Mouse (Mus musculus): ENCODE results near the gene Wdr92. TPM values are rescaled to one million over a fixed set of nuclear protein-coding genes. Genes with fewer than 3 reads are reported as not detected.

The Wdr92 gene
- polyA plus RNA-seq, 1 experiment from 2014 or later, result 31.0 TPM

DNA sequence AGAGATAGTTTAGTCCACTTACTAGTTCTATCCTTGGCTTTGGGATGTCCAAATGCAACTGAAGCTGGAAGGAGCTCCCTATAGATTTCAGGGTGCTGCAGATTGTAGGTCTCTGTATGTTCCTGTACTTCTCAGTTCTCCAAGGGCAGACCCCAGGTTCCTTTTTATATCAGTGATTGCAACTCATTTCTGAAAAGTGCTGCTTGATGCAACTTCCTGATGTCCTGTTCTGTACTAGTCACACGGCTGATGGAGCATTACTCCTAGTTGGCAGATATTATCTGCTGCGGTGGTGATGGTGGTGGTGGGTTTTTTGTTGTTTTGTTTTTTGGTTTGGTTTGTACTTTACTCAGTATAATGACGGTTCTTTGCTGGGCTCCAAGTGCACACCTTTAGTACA is 1.2 kb upstream of the Wdr92 start:
- no peak overlapping the region for H3K4me3 ChIP-seq
- DNase-seq (ENCODE audit: low spot score), result no peak

DNA sequence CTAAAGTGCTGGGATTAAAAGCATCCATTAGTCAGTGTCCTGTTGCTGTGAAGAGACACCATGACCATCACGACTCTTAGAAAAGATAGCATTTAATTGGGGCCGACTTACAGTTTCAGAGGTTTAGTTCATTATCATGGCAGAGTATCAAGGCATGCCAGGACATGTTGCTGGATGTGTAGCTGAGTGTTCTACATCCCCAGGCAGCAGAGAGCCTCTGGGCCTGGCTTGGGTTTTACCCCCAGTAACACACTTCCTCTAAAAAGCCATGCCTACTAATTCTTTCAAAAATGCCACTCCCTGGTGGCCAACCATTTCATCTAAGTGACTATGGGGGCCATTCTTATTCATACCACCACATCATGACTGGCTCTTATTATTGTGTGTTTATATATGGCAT is 1.3 kb downstream of the Wdr92 start:
- H3K36me3 ChIP-seq, result peaks cover 7% of the 10 kb centered on the region; the same call in 1 of the 2 replicates
- 91% methylated on average over 2 of the region's 2 CpGs for WGBS

More for the DNA sequence above, 1.2 kb upstream of the Wdr92 start:
- Histone ChIP-seq H3K9me3 (replicated peaks) (peaks cover 4% of the 10 kb centered on the region; the same call in 1 of the 2 replicates), H3K4me1 (no peaks in the 10 kb centered on the region), H3K27ac (replicated peaks) (no peak overlapping the region), H3K27me3 (ENCODE audit: low read depth, poor library complexity, severe bottlenecking) (no peaks in the 10 kb centered on the region), H3K36me3 (peaks cover 7% of the 10 kb centered on the region)
- 92% methylated on average over 3 of the region's 3 CpGs for WGBS

DNA sequence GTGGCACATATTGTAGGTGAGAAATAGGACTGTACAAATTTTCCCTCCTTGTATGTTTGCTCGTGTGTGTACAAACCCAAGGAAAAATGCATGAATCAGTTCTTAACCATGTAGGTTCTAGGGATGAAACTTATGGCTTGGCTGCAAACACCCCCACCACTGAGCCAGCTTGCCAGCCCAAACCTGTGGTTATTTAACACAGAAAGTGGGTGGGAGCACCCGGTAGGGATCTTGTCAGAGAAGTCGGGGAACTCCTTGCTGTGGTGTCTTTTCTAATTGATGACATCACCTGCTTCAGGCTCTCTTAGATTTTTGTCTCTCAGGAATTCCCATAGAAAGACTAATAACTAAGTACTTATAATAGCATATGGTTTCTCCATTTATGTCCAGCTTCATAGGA is 5.7 kb downstream of the Wdr92 start:
- Histone ChIP-seq H3K27me3 (ENCODE audit: low read depth, poor library complexity, severe bottlenecking) (no peaks in the 10 kb centered on the region), H3K4me1 (peaks cover 20% of the 10 kb centered on the region), H3K36me3 (peaks cover 7% of the 10 kb centered on the region; the same call in 1 of the 2 replicates), H3K9me3 (replicated peaks) (no peaks in the 10 kb centered on the region), H3K27ac (replicated peaks) (no peak overlapping the region), H3K4me3 (no peak overlapping the region)
- no peak for DNase-seq (ENCODE audit: low spot score)
- WGBS, result 90% methylated on average over 3 of the region's 3 CpGs

More for the DNA sequence above, 1.3 kb downstream of the Wdr92 start:
- Histone ChIP-seq H3K27me3 (ENCODE audit: low read depth, poor library complexity, severe bottlenecking) (no peaks in the 10 kb centered on the region), H3K4me3 (no peak overlapping the region), H3K27ac (replicated peaks) (no peak overlapping the region), H3K4me1 (peaks cover 3% of the 10 kb centered on the region; the same call in 1 of the 2 replicates), H3K9me3 (replicated peaks) (no peaks in the 10 kb centered on the region)
- no peak for DNase-seq (ENCODE audit: low spot score)

DNA sequence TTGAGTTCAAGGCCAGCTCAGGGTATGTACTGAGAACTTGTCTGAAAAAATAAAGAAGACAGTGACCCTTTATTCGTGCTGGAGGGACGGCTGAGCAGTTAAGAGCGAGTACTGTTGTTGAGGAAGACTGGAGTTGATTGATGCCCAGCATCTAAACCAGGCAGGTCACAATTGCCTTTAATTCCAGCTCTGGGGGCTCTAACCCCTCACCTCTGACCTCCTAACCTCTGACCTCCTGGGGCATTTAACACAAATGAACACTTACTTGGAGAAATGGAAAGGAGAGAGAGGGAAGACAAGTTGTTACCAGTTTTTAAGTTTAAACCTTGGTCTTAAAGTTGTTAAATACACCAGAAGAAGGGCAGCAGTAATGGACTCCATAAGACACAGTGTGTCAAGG is 6.9 kb downstream of the Wdr92 start:
- no peak overlapping the region for H3K27ac ChIP-seq (replicated peaks)
- H3K27me3 ChIP-seq (ENCODE audit: low read depth, poor library complexity, severe bottlenecking), result no peaks in the 10 kb centered on the region
- WGBS, result 40% methylated on average over 3 of the region's 3 CpGs
- peaks cover 2% of the 10 kb centered on the region for H3K36me3 ChIP-seq
- peaks cover 22% of the 10 kb centered on the region for H3K4me1 ChIP-seq
- DNase-seq (ENCODE audit: low spot score), result no peak
- H3K4me3 ChIP-seq, result no peak overlapping the region
- H3K9me3 ChIP-seq (replicated peaks), result no peaks in the 10 kb centered on the region

DNA sequence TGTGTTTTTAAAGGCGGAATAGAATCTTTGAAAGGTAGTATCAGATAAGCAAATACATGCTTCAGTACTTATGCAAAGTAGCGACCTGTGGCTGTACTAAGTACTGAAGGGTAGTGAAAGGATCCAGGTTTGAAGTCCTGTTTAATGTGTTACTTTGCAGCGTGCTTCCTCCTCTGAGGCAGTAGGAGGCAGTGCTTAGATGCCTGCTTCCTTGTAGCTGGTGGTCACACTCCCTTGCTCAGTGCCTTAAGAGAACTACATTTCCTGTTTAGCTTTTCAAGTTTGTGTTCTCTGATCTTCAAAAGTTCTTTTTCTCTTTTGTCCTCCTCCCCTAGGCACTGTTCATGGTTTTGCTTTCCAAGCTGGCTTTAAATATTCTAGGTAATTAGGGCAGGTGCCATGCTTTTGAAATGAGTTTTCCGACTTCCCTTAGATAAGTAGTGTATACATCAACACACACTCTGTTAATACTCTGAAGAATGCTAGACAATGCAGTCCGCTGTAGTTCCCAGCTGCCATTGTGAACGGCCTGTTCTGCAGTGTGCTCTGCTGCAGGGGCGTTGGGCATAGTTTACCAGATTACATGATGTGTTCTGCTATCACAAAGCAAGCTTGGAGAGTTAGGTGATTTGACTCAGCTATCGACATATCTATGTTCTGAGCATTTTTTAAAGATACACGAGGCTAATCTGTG is 10.4 kb downstream of the Wdr92 start:
- Histone ChIP-seq H3K27me3 (ENCODE audit: low read depth, poor library complexity, severe bottlenecking) (no peaks in the 10 kb centered on the region), H3K27ac (replicated peaks) (no peak overlapping the region), H3K4me3 (no peak overlapping the region), H3K36me3 (peaks cover 37% of the 10 kb centered on the region), H3K9me3 (replicated peaks) (no peaks in the 10 kb centered on the region), H3K4me1 (peaks cover 19% of the 10 kb centered on the region)
- no peak for DNase-seq (ENCODE audit: low spot score)
- WGBS, result 65% methylated on average over 9 of the region's 9 CpGs

DNA sequence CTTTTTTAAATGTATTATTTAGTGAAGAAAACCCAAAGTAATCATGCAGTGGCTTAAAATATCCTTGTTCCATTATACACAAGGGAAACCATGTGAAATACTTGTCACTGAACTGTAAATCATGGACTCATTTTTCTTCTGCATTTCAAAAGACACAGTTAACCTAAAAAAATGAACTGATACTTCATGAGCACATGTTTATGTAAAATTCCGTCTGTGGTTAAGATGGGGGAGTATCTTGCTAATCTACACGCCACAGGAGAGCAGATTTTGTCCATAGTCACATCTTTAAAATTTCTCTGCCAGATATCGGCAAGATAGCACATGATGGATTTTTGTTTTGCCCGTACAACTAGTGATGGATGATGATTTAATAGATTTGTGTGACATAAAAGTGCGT is 17.3 kb downstream of the Wdr92 start:
- no peak overlapping the region for H3K4me3 ChIP-seq
- H3K9me3 ChIP-seq (replicated peaks), result no peaks in the 10 kb centered on the region
- no peaks in the 10 kb centered on the region for H3K27me3 ChIP-seq (ENCODE audit: low read depth, poor library complexity, severe bottlenecking)
- no peak overlapping the region for H3K27ac ChIP-seq (replicated peaks)
- DNase-seq (ENCODE audit: low spot score), result no peak
- 95% methylated on average over 5 of the region's 5 CpGs for WGBS
- H3K4me1 ChIP-seq, result no peaks in the 10 kb centered on the region
- H3K36me3 ChIP-seq, result peaks cover 96% of the 10 kb centered on the region

DNA sequence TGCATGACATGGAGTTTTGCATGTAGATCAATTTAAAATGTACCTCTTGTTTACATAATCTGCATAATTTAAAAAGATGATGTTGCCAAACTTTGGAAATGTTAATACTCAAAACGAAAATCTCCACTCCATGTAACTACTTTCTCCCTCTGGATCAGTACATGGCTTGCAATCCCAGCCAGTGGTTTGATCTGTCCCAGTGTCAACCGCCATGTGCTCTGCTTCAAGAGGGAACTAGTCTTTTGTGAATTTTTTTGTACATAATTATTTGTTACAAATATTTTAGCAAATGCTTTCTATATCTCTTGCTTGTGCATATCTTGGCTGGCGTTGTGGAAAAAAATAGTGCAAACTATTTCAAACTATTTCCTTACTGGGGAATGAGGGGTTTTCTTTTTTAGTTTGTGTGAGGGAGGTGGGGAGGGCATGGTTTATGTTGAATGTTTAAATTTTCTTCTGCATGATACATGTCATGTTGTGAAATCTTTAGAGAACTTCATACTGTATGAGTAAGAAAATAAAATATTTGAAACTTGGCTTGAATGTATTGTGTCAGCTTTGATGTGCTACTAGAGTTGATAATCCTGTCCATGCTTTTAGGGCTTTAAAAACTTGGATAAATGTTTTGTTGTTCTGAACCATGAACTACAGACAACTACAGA is 18.1 kb downstream of the Wdr92 start:
- Histone ChIP-seq H3K9me3 (replicated peaks) (no peaks in the 10 kb centered on the region), H3K27ac (replicated peaks) (no peak overlapping the region), H3K4me3 (no peak overlapping the region), H3K36me3 (peaks cover 95% of the 10 kb centered on the region), H3K4me1 (no peaks in the 10 kb centered on the region), H3K27me3 (ENCODE audit: low read depth, poor library complexity, severe bottlenecking) (no peaks in the 10 kb centered on the region)
- WGBS, result 91% methylated on average over 3 of the region's 3 CpGs
- DNase-seq (ENCODE audit: low spot score), result no peak

DNA sequence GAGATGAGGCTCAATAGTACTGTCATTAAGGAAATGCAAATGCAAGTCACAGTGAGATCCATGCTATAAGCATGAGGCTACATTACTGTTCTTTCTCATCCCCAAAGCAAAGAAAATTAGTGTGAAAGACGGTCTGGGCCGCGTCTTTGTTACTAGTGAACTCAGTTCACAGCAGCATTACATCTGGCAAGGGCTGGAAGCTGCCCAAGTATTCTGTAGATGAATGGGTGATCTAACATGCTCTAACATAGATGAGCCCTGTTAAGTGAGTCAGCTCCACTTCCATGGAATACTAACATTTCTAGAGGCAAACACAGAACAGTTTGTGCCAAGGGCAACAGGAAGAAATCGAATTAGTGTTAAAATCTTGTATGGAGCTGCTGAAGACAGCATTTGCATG is 19.0 kb downstream of the Wdr92 start:
- Histone ChIP-seq H3K4me3 (no peak overlapping the region), H3K4me1 (no peaks in the 10 kb centered on the region), H3K36me3 (peaks cover 93% of the 10 kb centered on the region), H3K27me3 (ENCODE audit: low read depth, poor library complexity, severe bottlenecking) (no peaks in the 10 kb centered on the region), H3K27ac (replicated peaks) (no peak overlapping the region), H3K9me3 (replicated peaks) (no peaks in the 10 kb centered on the region)
- DNase-seq (ENCODE audit: low spot score), result no peak
- WGBS, result 96% methylated on average over 4 of the region's 4 CpGs

DNA sequence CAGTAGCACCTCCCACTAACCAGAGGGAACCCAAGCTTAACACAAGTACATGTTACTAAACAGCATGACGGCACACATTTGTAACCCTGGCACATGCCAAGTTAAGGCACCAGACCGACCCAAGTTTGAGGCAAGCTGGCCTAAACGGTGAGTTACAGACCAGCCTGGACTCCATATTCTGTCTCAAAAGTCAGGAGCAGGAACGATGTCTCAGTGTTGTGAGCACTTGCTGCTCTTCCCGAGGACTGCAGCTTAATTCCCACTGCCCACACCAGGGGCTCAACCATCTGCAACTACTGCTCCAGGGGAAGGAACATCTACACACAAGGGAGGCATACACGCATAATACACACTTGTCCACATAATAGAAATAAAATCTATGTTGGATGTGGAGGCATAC is 20.6 kb downstream of the Wdr92 start:
- Histone ChIP-seq H3K4me3 (no peak overlapping the region), H3K27ac (replicated peaks) (no peak overlapping the region), H3K27me3 (ENCODE audit: low read depth, poor library complexity, severe bottlenecking) (no peaks in the 10 kb centered on the region), H3K36me3 (peaks cover 92% of the 10 kb centered on the region), H3K9me3 (replicated peaks) (no peaks in the 10 kb centered on the region), H3K4me1 (no peaks in the 10 kb centered on the region)
- WGBS, result 87% methylated on average over 6 of the region's 6 CpGs
- DNase-seq (ENCODE audit: low spot score), result no peak

DNA sequence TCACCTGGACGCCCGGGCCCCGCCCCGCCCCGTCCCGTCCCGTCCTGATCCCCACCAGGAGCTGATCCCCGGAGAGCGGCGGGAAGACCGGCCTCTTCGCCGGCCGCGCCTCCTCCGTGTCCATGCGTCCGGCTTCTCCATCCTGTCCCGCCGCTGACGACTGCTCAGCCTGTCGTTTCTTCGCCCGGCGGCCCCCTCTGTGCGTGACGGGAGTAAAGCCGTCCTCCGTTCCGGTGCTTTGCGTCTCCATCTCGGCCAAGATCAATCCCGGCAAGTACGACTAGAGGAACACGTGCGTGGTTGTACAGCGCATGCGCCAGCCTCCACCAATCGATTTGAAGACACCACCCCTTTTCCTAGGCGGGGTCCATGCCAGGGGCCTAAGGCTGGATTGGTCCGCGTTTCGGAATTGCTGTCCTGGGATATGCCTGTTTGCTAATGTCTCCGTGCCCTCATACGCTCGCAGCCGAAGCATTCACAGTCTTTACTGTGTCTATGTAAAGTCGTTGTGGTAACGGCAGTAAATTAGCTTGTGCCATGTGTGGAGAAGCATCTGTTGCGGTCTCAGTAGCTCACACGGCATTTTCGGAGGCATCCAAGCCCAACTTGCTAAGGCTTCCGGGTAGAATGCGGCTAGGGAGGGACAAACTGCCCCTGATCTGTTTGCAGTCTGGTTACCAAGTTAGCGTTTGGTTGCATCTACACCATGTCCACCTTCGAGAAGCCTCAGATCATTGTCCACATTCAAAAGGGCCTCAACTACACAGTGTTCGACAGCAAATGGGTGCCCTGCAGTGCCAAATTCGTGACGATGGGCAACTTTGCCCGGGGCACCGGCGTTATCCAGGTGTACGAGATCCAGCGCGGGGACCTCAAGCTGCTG is 29.6 kb downstream of the Wdr92 start, which contains the start of gene Pno1:
Pno1 (minus strand) TSS at position 311 of the 883 bp plus-strand sequence.
- H3K9me3 ChIP-seq (replicated peaks), result no peaks in the 10 kb centered on the region

DNA sequence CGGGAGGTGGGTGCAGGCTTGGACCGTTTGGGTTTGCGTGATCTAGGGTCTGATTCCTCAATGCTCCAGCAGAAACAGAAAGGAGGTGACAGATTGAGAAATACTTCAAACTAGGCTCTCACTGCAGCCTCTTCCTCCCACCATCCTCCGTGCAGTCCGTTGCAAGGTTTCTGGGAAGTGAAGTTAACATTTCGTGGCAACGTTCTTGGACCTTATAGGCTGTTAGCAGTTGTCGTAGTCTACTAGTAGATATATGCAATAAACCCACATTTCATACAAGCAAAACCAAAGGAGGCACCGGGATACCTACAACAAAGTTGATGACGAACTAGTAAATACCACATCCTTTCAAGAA is 30.2 kb downstream of the Wdr92 start:
- Histone ChIP-seq H3K9me3 (replicated peaks) (no peaks in the 10 kb centered on the region), H3K27ac (replicated peaks) (peak overlapping the region; percentile 98), H3K4me1 (peaks cover 26% of the 10 kb centered on the region), H3K4me3 (peak overlapping the region; percentile 92), H3K36me3 (peaks cover 24% of the 10 kb centered on the region), H3K27me3 (ENCODE audit: low read depth, poor library complexity, severe bottlenecking) (no peaks in the 10 kb centered on the region)
- 3% methylated on average over 10 of the region's 10 CpGs for WGBS
- no peak for DNase-seq (ENCODE audit: low spot score)

More for the DNA sequence above, 29.6 kb downstream of the Wdr92 start, which contains the start of gene Pno1:
- H3K27ac ChIP-seq (replicated peaks), result peak within 1 kb of the TSS; percentile 98
- WGBS, result under 1% methylated on average over 65 of the region's 65 CpGs
- no peaks in the 10 kb centered on the region for H3K27me3 ChIP-seq (ENCODE audit: low read depth, poor library complexity, severe bottlenecking)
- H3K4me1 ChIP-seq, result peaks cover 26% of the 10 kb centered on the region
- DNase-seq (ENCODE audit: low spot score), result peak; percentile 96
- H3K36me3 ChIP-seq, result peaks cover 30% of the 10 kb centered on the region
- H3K4me3 ChIP-seq, result peak within 1 kb of the TSS; percentile 92

DNA sequence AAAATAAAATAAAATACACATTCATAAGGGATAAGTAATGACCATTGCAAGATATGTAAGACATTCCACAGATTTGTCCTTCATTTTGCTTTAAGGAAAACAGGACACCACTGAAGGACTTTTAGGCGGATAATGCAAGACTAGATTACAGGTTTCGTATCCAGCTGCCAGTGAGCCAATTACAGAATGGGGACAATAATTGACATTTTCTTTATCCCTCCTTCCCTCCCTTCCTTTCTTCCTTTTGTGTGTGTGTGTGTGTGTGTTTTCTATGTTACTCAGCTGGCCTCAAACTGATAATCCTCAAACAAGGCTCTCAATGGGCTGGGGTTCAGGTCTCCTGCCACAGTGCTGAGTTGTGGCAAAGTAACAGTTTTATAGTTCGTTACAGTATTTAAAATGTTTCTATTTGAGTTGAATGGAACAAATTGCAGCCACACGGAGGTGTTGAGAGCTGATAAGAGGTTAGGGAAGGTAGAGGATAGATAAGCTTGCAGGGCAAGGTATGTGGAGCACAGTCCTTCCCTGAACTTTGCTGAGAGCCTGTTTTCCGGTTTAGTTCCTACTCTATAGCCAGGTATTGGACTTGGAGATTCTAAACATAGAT is 31.1 kb downstream of the Wdr92 start:
- WGBS, result 87% methylated on average over 5 of the region's 5 CpGs
- DNase-seq (ENCODE audit: low spot score), result no peak
- Histone ChIP-seq H3K27ac (replicated peaks) (no peak overlapping the region), H3K4me3 (peak overlapping the region; percentile 92), H3K4me1 (peaks cover 26% of the 10 kb centered on the region), H3K9me3 (replicated peaks) (no peaks in the 10 kb centered on the region), H3K36me3 (peaks cover 15% of the 10 kb centered on the region), H3K27me3 (ENCODE audit: low read depth, poor library complexity, severe bottlenecking) (no peaks in the 10 kb centered on the region)

Data from midbrain, embryonic 10.5 days (tissue).